Mouse (Mus musculus) G1E (cell line): ENCODE measurements at regions not wholly inside any gene's neighbourhood (a gene's known extent, or its start where the extent isn't known, plus 50 kb on each side); places are given as distances from the start of the nearest gene placed in this dataset.

Experiments
- CTCF ChIP-seq: IDR thresholded peaks from 2 replicates; pipeline ENCODE4 v1.5.1; 2012; ENCODE audit warnings: low read depth, low read length, inconsistent platforms, mixed read lengths
- GATA1 ChIP-seq: IDR thresholded peaks from 2 replicates; pipeline ENCODE4 v1.6.1; 2012; ENCODE audit warnings: borderline replicate concordance, low read length, inconsistent platforms, mixed read lengths
- GATA2 ChIP-seq: IDR thresholded peaks from 2 replicates; pipeline ENCODE4 v1.6.1; 2012; ENCODE audit warnings: low read depth, low read length, inconsistent platforms, borderline replicate concordance
- POLR2AphosphoS5 ChIP-seq: IDR thresholded peaks from 2 replicates; pipeline ENCODE4 v1.6.1; 2012; ENCODE audit warnings: low read depth, low read length, inconsistent platforms; ENCODE audit not compliant: insufficient replicate concordance
- TAL1 ChIP-seq: conservative IDR thresholded peaks from 2 replicates; pipeline ENCODE4 v1.6.1; 2012; ENCODE audit warnings: low read depth, low read length, inconsistent platforms, mixed read lengths

- TF ChIP-seq TAL1 (no peak), CTCF (no peak), GATA1 (no peak), POLR2AphosphoS5 (no peak), GATA2 (no peak)
Observed at GRCm38 (mm10) chr1:78008811-78009410, 188.0 kb downstream of the Pax3 start.
